Mouse (Mus musculus) thymus, adult 2 months (tissue): ENCODE measurements at regions not wholly inside any gene's neighbourhood (a gene's known extent, or its start where the extent isn't known, plus 50 kb on each side); places are given as distances from the start of the nearest gene placed in this dataset.

Source experiments
- CTCF ChIP-seq: fragments of 200-500 bp; IDR thresholded peaks from 2 replicates; pipeline ENCODE4 v1.5.1; 2012; ENCODE audit warnings: mild to moderate bottlenecking, control low read depth, low read length, moderate library complexity, borderline replicate concordance; ENCODE audit not compliant: control insufficient read depth, poor library complexity, insufficient read depth; ENCODE audit errors: extremely low read depth
- POLR2A ChIP-seq: fragments of 200-500 bp; IDR thresholded peaks from 2 replicates; pipeline ENCODE4 v1.6.1; 2012; ENCODE audit warnings: mild to moderate bottlenecking, low read length, control low read depth, moderate library complexity; ENCODE audit not compliant: control insufficient read depth, poor library complexity, insufficient read depth; ENCODE audit errors: extremely low read depth

GRCm38 (mm10) chr1:193665854-193666253 is 295.8 kb upstream of the Camk1g start:
- TF ChIP-seq POLR2A (no peak), CTCF (no peak)
